In the genomic region with DNA sequence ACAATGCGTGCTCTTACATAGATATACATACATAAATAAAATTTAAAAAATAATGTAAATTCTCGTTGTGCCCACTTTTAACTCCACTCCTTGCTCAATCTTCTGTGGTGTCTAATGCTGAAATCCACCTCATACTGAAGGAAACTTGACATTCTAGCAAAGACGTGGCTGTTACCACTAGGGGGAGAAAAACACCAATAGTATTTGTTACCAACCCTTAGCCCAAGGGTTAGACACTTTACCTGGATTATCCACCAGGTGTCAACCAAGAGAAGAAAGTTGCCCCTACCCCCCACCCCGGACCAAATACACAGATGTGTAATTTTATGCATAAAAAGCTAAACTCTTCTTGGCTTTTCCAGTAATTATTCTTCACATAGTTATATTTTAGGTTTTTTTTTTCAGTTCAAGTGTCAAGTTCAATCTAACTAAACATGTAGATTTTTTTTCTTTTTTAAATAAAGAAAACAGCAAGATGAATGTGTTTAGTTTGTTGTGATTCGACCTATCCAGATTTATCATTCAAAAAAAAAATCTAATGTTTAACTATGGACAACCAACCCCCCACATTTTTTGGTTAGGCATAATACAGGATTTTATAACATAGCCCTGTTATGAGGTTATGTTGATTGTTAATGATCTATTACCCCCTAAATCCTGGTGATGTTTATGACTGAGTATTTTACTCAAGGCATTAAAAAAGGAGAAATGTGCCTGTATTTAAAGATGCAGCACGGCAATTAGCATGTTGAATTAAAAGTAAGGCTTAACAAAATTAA, we compare ENCODE assay signal across 8 mouse cellular contexts. TPM values are rescaled to one million over a fixed set of nuclear protein-coding genes. Genes with fewer than 3 reads are reported as not detected.
DNase-seq lines count a peak whose midpoint lies in the region; ATAC-seq and TF ChIP-seq lines count a peak whose summit lies in the region.

No protein-coding gene starts in this region.

- peak overlapping the region; percentile 100 for H3K27ac ChIP-seq in heart, postnatal 0 days (ENCODE audit: low read depth)
- no peak overlapping the region for H3K27ac ChIP-seq in spleen, adult 2 months (ENCODE audit: insufficient read depth, low read length)

- TF ChIP-seq POLR2A in spleen, adult 2 months (IDR thresholded peaks at IDR 0.05; ENCODE audit: low read depth, low read length): no peak

- H3K9me3 ChIP-seq in heart, postnatal 0 days (replicated peaks; ENCODE audit: control insufficient read depth, low read length): no peaks in the 10 kb centered on the region

- peak; percentile 99 for TF ChIP-seq CTCF in heart, postnatal 0 days (IDR thresholded peaks at IDR 0.05; ENCODE audit: low read depth)
- TF ChIP-seq CTCF in spleen, adult 2 months (IDR thresholded peaks at IDR 0.05; ENCODE audit: extremely low read depth, insufficient read depth, insufficient read length, insufficient replicate concordance): peak; percentile 44; the same call in 1 of the 2 replicates

- TF ChIP-seq EP300 in heart, postnatal 0 days (IDR thresholded peaks at IDR 0.05; ENCODE audit: low read depth): no peak

- no peak overlapping the region for H3K4me3 ChIP-seq in heart, postnatal 0 days (ENCODE audit: low read depth, low read length)
- H3K4me3 ChIP-seq in spleen, adult 2 months (ENCODE audit: extremely low read depth, insufficient read depth, insufficient read length): no peak overlapping the region

- 23% methylated on average over 6 of the region's 6 CpGs for WGBS in heart, postnatal 0 days
- WGBS in spleen, adult 2 months: 19% methylated on average over 6 of the region's 6 CpGs

- H3K4me1 ChIP-seq in heart, postnatal 0 days (ENCODE audit: control insufficient read depth, insufficient read depth): 0 out of 2 replicates have a peak, but pooled peaks cover 7% of the 10 kb centered on the region
- H3K4me1 ChIP-seq in spleen, adult 2 months (ENCODE audit: control insufficient read depth, insufficient read depth, insufficient read length): no peaks in the 10 kb centered on the region; the same call in 1 of the 2 replicates

- DNase-seq in adrenal gland, postnatal 10 days: peak; percentile 61
- DNase-seq in adrenal gland, postnatal 25 days: no peak
- DNase-seq in R1 (ENCODE audit: low read depth, low spot score): peak; percentile 92
- DNase-seq in embryo, embryonic 9.5 days (ENCODE audit: extremely low spot score): peak; percentile 75
- peak; percentile 83 for DNase-seq in heart, postnatal 0 days (ENCODE audit: low spot score)
- peak; percentile 60 for DNase-seq in layer of hippocampus, adult 9-11 months
- peak; percentile 92 for DNase-seq in lung, postnatal 36 days
- DNase-seq in spleen, adult 2 months (ENCODE audit: low read depth in 1 of 2, low spot score in 2 of 2): peak; percentile 49 to 84

- H3K36me3 ChIP-seq in heart, postnatal 0 days (replicated peaks; ENCODE audit: control insufficient read depth, insufficient read depth, low read length): no peaks in the 10 kb centered on the region
- H3K36me3 ChIP-seq in spleen, adult 2 months (ENCODE audit: control insufficient read depth, insufficient read depth, low read length): no peaks in the 10 kb centered on the region

- no peak overlapping the region for H3K9ac ChIP-seq in heart, postnatal 0 days (replicated peaks; ENCODE audit: low read depth, low read length)

- ATAC-seq in heart, postnatal 0 days (ENCODE audit: insufficient read depth, low read depth): no peak

- H3K27me3 ChIP-seq in heart, postnatal 0 days (ENCODE audit: control insufficient read depth, insufficient read depth, low read length): no peaks in the 10 kb centered on the region
- H3K27me3 ChIP-seq in spleen, adult 2 months (ENCODE audit: control insufficient read depth, insufficient read depth, low read length): no peaks in the 10 kb centered on the region

- peak overlapping the region; percentile 82 for H3K4me2 ChIP-seq in heart, postnatal 0 days (ENCODE audit: low read depth, low read length)

RNA-seq across cellular contexts. Expression of gene Arrdc3, which starts 1.3 kb away (rescaled TPM):
- 100 to 1,000 TPM in 1 of 2 experiments, 10 to 100 TPM in 1; 96.7 to 109 TPM for total RNA-seq in adrenal gland, postnatal 10 days (2021)
- total RNA-seq in adrenal gland, postnatal 25 days (2021): 152 and 185 TPM in 2 replicates
- total RNA-seq in heart, postnatal 0 days (2014; rRNA removed; ENCODE audit: low replicate concordance): 87.3 and 90.3 TPM in 2 replicates
- 36.9 and 37.0 TPM in 2 replicates for polyA plus RNA-seq in heart, postnatal 0 days (2015; fragmentation: Nextera tagmentation; extraction: Ambion mirVana)
- polyA plus RNA-seq in spleen, adult 2 months (2012; rRNA removed): 13.8 and 13.9 TPM in 2 replicates
